Mouse (Mus musculus) liver, adult 2 months (tissue): ENCODE measurements at regions not wholly inside any gene's neighbourhood (a gene's known extent, or its start where the extent isn't known, plus 50 kb on each side); places are given as distances from the start of the nearest gene placed in this dataset.
A peak's percentile ranks its signal among the peaks of the same experiment; 100 is the strongest.

Experiments used
- DNase-seq: peaks from one replicate; pipeline ENCODE4 v3.0.0-alpha.2; 2011; ENCODE audit warnings: low read depth, low spot score; ENCODE audit errors: extremely low read depth
- H3K27ac ChIP-seq: fragments of 200-500 bp; replicated peaks from 2 replicates; pipeline ENCODE4 v1.5.1; 2012; ENCODE audit warnings: low read depth, mild to moderate bottlenecking, control low read depth, inconsistent platforms, low read length; ENCODE audit not compliant: insufficient read depth
- H3K27me3 ChIP-seq: fragments of 200-500 bp; 2 replicates; pipeline ENCODE4 v1.6.1; 2012; ENCODE audit warnings: mild to moderate bottlenecking, moderate library complexity, low read length, inconsistent platforms; ENCODE audit not compliant: control insufficient read depth, insufficient read depth
- H3K36me3 ChIP-seq: fragments of 200-500 bp; 2 replicates; pipeline ENCODE4 v1.6.1; 2012; ENCODE audit warnings: low read length, inconsistent platforms; ENCODE audit not compliant: control insufficient read depth, insufficient read depth
- H3K4me1 ChIP-seq: fragments of 200-500 bp; 2 replicates; pipeline ENCODE4 v1.6.1; 2011; ENCODE audit warnings: low read length; ENCODE audit not compliant: control insufficient read depth, insufficient read depth
- H3K4me3 ChIP-seq: fragments of 200-500 bp; 2 replicates; pipeline ENCODE4 v1.5.1; 2011; ENCODE audit warnings: low read depth, mild to moderate bottlenecking, control low read depth, low read length, moderate library complexity; ENCODE audit not compliant: insufficient read depth
- H3K79me2 ChIP-seq: fragments of 200-500 bp; 2 replicates; pipeline ENCODE4 v1.6.1; 2012; ENCODE audit warnings: inconsistent platforms, mild to moderate bottlenecking, low read length, moderate library complexity; ENCODE audit not compliant: control insufficient read depth, insufficient read depth
- H3K9ac ChIP-seq: fragments of 200-500 bp; 2 replicates; pipeline ENCODE4 v1.6.1; 2012; ENCODE audit warnings: low read depth, mild to moderate bottlenecking, control low read depth, inconsistent platforms, low read length
- CTCF ChIP-seq: fragments of 200-500 bp; IDR thresholded peaks from 2 replicates; pipeline ENCODE4 v1.5.1; 2011; ENCODE audit warnings: low read depth, low read length, control low read depth
- POLR2A ChIP-seq: fragments of 200-500 bp; IDR thresholded peaks from 2 replicates; pipeline ENCODE4 v1.6.1; 2011; ENCODE audit warnings: low read length, control low read depth; ENCODE audit not compliant: insufficient read depth; ENCODE audit errors: extremely low read depth
- WGBS: fragments of 180-500 bp; shearing (Covaris S2); methylation state at CpG from one replicate; pipeline ENCODE4 v1.1.7; 2018; 5-methylcytosine and 5-hydroxymethylcytosine counted together

GRCm38 (mm10) chr2:73985911-73986250, 74.8 kb upstream of the Atp5g3 start:
- DNase-seq: no peak
- 77% methylated on average over 6 of the region's 6 CpGs for WGBS
- Histone ChIP-seq H3K36me3 (no peaks in the 10 kb centered on the region), H3K9ac (no peak overlapping the region), H3K4me3 (no peak overlapping the region), H3K27me3 (no peaks in the 10 kb centered on the region), H3K4me1 (peaks cover 3% of the 10 kb centered on the region; the same call in 1 of the 2 replicates), H3K79me2 (no peaks in the 10 kb centered on the region), H3K27ac (no peak overlapping the region)
- TF ChIP-seq CTCF (no peak), POLR2A (no peak)

GRCm38 (mm10) chr2:73985238-73985910, 74.2 kb upstream of the Atp5g3 start:
- Histone ChIP-seq H3K27ac (no peak overlapping the region), H3K79me2 (no peaks in the 10 kb centered on the region), H3K4me1 (peaks cover 3% of the 10 kb centered on the region; the same call in 1 of the 2 replicates), H3K9ac (no peak overlapping the region), H3K27me3 (no peaks in the 10 kb centered on the region), H3K4me3 (no peak overlapping the region), H3K36me3 (no peaks in the 10 kb centered on the region)
- TF ChIP-seq CTCF (no peak), POLR2A (no peak)
- DNase-seq: no peak
- whole genome bisulfite sequencing: 83% methylated on average over 14 of the region's 14 CpGs

GRCm38 (mm10) chr2:73983166-73983565, 72.0 kb upstream of the Atp5g3 start:
- no peaks in the 10 kb centered on the region for H3K79me2 ChIP-seq
- H3K27me3 ChIP-seq: no peaks in the 10 kb centered on the region
- peak; percentile 57 for DNase-seq
- H3K36me3 ChIP-seq: no peaks in the 10 kb centered on the region
- WGBS: 20% methylated on average over 4 of the region's 4 CpGs
- H3K4me1 ChIP-seq: peaks cover 3% of the 10 kb centered on the region; the same call in 1 of the 2 replicates
- H3K9ac ChIP-seq: no peak overlapping the region
- TF ChIP-seq CTCF: no peak
- TF ChIP-seq POLR2A: no peak
- no peak overlapping the region for H3K27ac ChIP-seq
- no peak overlapping the region for H3K4me3 ChIP-seq

GRCm38 (mm10) chr2:73978072-73978471, 66.9 kb upstream of the Atp5g3 start:
- H3K4me3 ChIP-seq: no peak overlapping the region
- TF ChIP-seq POLR2A (no peak), CTCF (no peak)
- H3K27me3 ChIP-seq: no peaks in the 10 kb centered on the region
- no peak overlapping the region for H3K27ac ChIP-seq
- H3K36me3 ChIP-seq: no peaks in the 10 kb centered on the region
- peaks cover 3% of the 10 kb centered on the region; the same call in 1 of the 2 replicates for H3K4me1 ChIP-seq
- DNase-seq: no peak
- WGBS: 90% methylated on average over 15 of the region's 15 CpGs
- no peak overlapping the region for H3K9ac ChIP-seq
- no peaks in the 10 kb centered on the region for H3K79me2 ChIP-seq

- no peak overlapping the region for H3K9ac ChIP-seq
- no peak for DNase-seq
- H3K36me3 ChIP-seq: no peaks in the 10 kb centered on the region
- no peak overlapping the region for H3K27ac ChIP-seq
- 72% methylated on average over 3 of the region's 3 CpGs for WGBS
- TF ChIP-seq POLR2A: no peak
- TF ChIP-seq CTCF: no peak
- H3K79me2 ChIP-seq: no peaks in the 10 kb centered on the region
- no peaks in the 10 kb centered on the region for H3K27me3 ChIP-seq
- H3K4me3 ChIP-seq: no peak overlapping the region
- H3K4me1 ChIP-seq: no peaks in the 10 kb centered on the region
Measured at GRCm38 (mm10) chr2:73973774-73974173, 62.6 kb upstream of the Atp5g3 start.

- 72% methylated on average over 7 of the region's 7 CpGs for WGBS
- Histone ChIP-seq H3K4me3 (no peak overlapping the region), H3K9ac (no peak overlapping the region), H3K4me1 (no peaks in the 10 kb centered on the region), H3K79me2 (no peaks in the 10 kb centered on the region), H3K36me3 (no peaks in the 10 kb centered on the region), H3K27me3 (no peaks in the 10 kb centered on the region), H3K27ac (no peak overlapping the region)
- DNase-seq: no peak
- no peak for TF ChIP-seq POLR2A
- TF ChIP-seq CTCF: no peak
Measured at GRCm38 (mm10) chr2:73967618-73968017, 56.5 kb upstream of the Atp5g3 start.
